Mouse (Mus musculus) activated CD4-positive, CD25-positive, alpha-beta regulatory T cell, adult 4 months (primary cell): Measurements from ENCODE around the gene Epor. TPM values are rescaled to one million over a fixed set of nuclear protein-coding genes. Genes with fewer than 3 reads are reported as not detected.

Source experiments
- polyA plus RNA-seq, 2 experiments: library from polyadenylated mRNA; unstranded; fragments of 100-300 nt; shearing (Covaris generic); gene quantifications; one replicate each; pipeline ENCODE4 v1.2.1; 2017

Epor gene
- polyA plus RNA-seq, 2 experiments from 2014 or later: 0.36 TPM; not detected in 1

Other genes with a start within 250 kb of the Epor start
- 10 to 100 TPM; 12.6 to 20.6 TPM for gene Ldlr, start 240.0 kb downstream of the Epor start, polyA plus RNA-seq
- gene Spc24, start 203.2 kb downstream of the Epor start, polyA plus RNA-seq: 10 to 100 TPM; 18.7 to 25.8 TPM
- not detected for gene Kank2, start 164.8 kb downstream of the Epor start, polyA plus RNA-seq
- not detected for gene Angptl8, start 128.0 kb downstream of the Epor start, polyA plus RNA-seq
- gene Dock6, start 110.9 kb downstream of the Epor start, polyA plus RNA-seq: 1 to 10 TPM in 1 of 2 experiments, under 1 TPM in 1; 0.94 to 1.8 TPM
- 1 to 10 TPM; 5.8 to 7.1 TPM for gene Rab3d, start 45.3 kb downstream of the Epor start, polyA plus RNA-seq
- not detected for gene Ccdc159, start 36.0 kb downstream of the Epor start, polyA plus RNA-seq
- gene Tmem205, start 36.0 kb downstream of the Epor start, polyA plus RNA-seq: 1 to 10 TPM; 2.6 to 4.7 TPM
- under 1 TPM; 0.17 to 0.36 TPM for gene Plppr2, start 26.5 kb downstream of the Epor start, polyA plus RNA-seq
- 1 to 10 TPM; 2.1 to 3.8 TPM for gene Swsap1, start 7.8 kb downstream of the Epor start, polyA plus RNA-seq
- gene Rgl3, start 25.9 kb upstream of the Epor start, polyA plus RNA-seq: not detected
- gene Ccdc151, start 39.1 kb upstream of the Epor start, polyA plus RNA-seq: not detected
- 10 to 100 TPM; 28.9 to 43.9 TPM for gene Prkcsh, start 39.3 kb upstream of the Epor start, polyA plus RNA-seq
- gene Elavl3, start 88.5 kb upstream of the Epor start, polyA plus RNA-seq: not detected
- gene Gm49318, start 107.8 kb upstream of the Epor start, polyA plus RNA-seq: not detected
- gene Zfp653, start 107.9 kb upstream of the Epor start, polyA plus RNA-seq: 1 to 10 TPM; 3.3 to 4.0 TPM
- 10 to 100 TPM; 31.0 to 31.1 TPM for gene Ecsit, start 121.9 kb upstream of the Epor start, polyA plus RNA-seq
- gene Cnn1, start 135.7 kb upstream of the Epor start, polyA plus RNA-seq: not detected
- 100 to 1,000 TPM in 1 of 2 experiments, 10 to 100 TPM in 1; 96.8 to 108 TPM for gene Elof1, start 153.7 kb upstream of the Epor start, polyA plus RNA-seq
- 100 to 1,000 TPM; 208 to 219 TPM for gene Acp5, start 172.2 kb upstream of the Epor start, polyA plus RNA-seq
- gene Pigyl, start 193.3 kb upstream of the Epor start, polyA plus RNA-seq: 10 to 100 TPM; 49.5 to 56.8 TPM
- gene Zfp872, start 224.6 kb upstream of the Epor start, polyA plus RNA-seq: under 1 TPM in 1 of 2 experiments, not detected in 1; 0.17 TPM